Mouse (Mus musculus): ENCODE measurements at regions not wholly inside any gene's neighbourhood (a gene's known extent, or its start where the extent isn't known, plus 50 kb on each side); places are given as distances from the start of the nearest gene placed in this dataset.

DNA sequence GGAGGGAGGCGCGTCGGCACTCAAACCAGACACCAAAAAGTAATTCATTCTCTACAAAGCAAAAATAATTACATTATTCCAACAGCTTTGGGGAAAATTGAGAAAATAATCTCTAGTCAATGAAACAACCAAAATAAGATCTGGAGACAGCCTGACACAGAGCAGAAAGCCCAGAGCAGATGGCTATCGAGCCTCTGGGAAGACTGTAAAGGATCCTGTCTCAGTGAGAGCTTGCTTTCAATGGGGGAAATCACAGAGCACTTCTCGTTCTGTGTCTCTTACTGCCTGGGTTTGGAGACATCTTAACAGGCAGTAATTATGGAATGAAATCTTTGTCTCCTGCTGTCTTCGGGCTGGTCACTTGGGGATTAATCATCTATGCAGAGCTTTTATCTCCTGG is 226.7 kb upstream of the F930015N05Rik start:
- no peaks in the 10 kb centered on the region for H3K9me3 ChIP-seq
- no peak for ATAC-seq (ENCODE audit: insufficient number of reproducible peaks, insufficient read depth, low FRiP score, low TSS enrichment, low read depth)
- 20% methylated on average over 6 of the region's 6 CpGs for WGBS
- H3K36me3 ChIP-seq = no peaks in the 10 kb centered on the region
- H3K4me3 ChIP-seq = no peak overlapping the region
- H3K4me1 ChIP-seq = peaks cover 16% of the 10 kb centered on the region
- H3K27ac ChIP-seq = no peak overlapping the region; the same call in 1 of the 2 replicates
- H3K9ac ChIP-seq = no peak overlapping the region
- H3K27me3 ChIP-seq = no peaks in the 10 kb centered on the region
- peak overlapping the region; percentile 14; the same call in 1 of the 2 replicates for H3K4me2 ChIP-seq

DNA sequence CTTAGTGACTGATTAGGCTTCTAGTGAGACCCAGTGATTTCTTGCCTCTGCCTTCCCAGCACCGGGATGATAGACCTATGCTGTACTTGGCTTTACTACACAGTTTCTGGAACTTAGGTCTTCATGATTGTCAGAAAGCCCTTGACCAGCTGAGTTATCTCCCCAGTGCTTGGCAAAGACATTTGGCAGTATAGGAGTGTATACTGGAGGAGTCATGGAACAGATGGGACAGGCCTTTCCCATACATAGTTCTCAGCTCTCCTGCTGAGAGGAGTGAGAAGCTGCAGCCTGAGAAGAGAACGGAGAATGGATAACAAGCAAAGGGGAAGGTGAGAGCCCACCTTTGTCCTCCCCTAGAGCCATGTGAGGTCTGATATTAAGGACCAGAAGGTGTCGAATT is 230.6 kb upstream of the F930015N05Rik start:
- H3K9me3 ChIP-seq = no peaks in the 10 kb centered on the region

DNA sequence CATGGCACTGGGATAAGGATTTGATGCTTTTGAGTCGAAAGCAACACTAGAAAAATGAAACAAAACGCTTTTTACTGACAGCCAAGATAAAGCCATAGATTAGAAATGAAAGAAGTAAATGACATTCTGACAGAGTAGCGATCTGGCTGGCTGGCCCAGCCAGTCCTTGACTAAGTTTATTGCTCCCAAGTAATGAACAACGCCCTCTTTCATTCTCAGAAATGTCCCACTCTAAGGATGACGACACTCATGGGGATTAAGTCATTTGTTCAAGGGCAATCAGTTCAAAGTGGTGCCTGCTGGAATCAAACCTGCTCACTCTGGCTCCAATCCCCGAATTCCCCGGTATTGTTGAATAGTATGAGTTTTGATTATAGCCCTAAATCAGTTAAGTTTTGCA is 231.1 kb upstream of the F930015N05Rik start:
- H3K4me1 ChIP-seq = peaks cover 18% of the 10 kb centered on the region
- H3K27ac ChIP-seq = no peak overlapping the region
- H3K9ac ChIP-seq = no peak overlapping the region
- no peak overlapping the region for H3K4me3 ChIP-seq
- no peak overlapping the region for H3K4me2 ChIP-seq
- ATAC-seq (ENCODE audit: insufficient number of reproducible peaks, insufficient read depth, low FRiP score, low TSS enrichment, low read depth) = no peak
- 59% methylated on average over 7 of the region's 7 CpGs for WGBS
- H3K27me3 ChIP-seq = no peaks in the 10 kb centered on the region
- no peaks in the 10 kb centered on the region for H3K9me3 ChIP-seq
- H3K36me3 ChIP-seq = no peaks in the 10 kb centered on the region

More for the DNA sequence above, 230.6 kb upstream of the F930015N05Rik start:
- no peak overlapping the region for H3K9ac ChIP-seq
- H3K4me3 ChIP-seq = no peak overlapping the region
- H3K27ac ChIP-seq = no peak overlapping the region
- 78% methylated on average over 3 of the region's 3 CpGs for WGBS
- no peak overlapping the region for H3K4me2 ChIP-seq
- ATAC-seq (ENCODE audit: insufficient number of reproducible peaks, insufficient read depth, low FRiP score, low TSS enrichment, low read depth) = no peak
- no peaks in the 10 kb centered on the region for H3K27me3 ChIP-seq
- H3K36me3 ChIP-seq = no peaks in the 10 kb centered on the region
- peaks cover 17% of the 10 kb centered on the region for H3K4me1 ChIP-seq

DNA sequence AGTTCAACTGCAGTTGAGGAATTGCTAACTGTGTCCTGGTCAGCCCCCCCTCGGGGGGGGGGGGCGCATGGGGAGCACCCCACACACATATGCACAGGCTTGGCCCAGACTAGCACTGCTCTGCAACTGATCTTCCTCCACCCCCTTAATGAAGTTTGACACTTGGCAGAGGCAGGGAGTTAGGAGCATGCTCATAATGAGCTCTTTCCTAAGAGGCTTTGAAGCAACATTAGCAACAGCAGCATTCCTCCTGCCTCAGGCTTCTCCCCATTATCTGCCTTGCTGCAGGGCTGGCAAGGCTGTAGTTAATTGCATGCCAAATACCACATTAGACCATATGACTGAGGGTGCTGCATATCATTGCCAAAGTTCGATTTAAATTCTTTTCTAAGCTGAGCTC is 235.4 kb upstream of the F930015N05Rik start:
- ATAC-seq (ENCODE audit: insufficient number of reproducible peaks, insufficient read depth, low FRiP score, low TSS enrichment, low read depth) = peak; percentile 78; the same call in 1 of the 2 replicates
- Histone ChIP-seq H3K4me1 (peaks cover 18% of the 10 kb centered on the region), H3K4me3 (no peak overlapping the region), H3K27me3 (no peaks in the 10 kb centered on the region), H3K9ac (no peak overlapping the region), H3K36me3 (no peaks in the 10 kb centered on the region), H3K4me2 (no peak overlapping the region), H3K27ac (no peak overlapping the region), H3K9me3 (peaks cover 4% of the 10 kb centered on the region; the same call in 1 of the 2 replicates)
- WGBS = 18% methylated on average over 3 of the region's 3 CpGs

DNA sequence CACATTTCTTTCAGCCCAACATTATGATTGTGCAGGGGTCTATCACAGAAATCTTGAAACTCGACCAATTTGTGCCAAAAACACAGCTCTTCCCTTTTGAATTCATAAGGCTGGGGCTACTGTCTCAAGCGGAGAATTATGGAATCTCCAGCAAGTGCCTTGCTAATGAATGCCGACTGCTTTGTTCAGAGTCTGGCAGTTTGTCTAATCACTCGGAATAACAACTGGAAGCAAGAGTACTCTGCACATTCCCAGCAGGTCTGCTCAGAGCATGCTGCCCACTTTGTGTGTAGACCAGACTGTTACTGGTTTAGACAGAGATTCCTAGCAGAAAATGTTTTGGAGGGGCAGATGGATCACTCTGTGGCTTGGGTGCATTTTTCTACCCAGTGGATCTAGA is 237.1 kb upstream of the F930015N05Rik start:
- 22% methylated on average over 4 of the region's 4 CpGs for WGBS
- no peak overlapping the region for H3K27ac ChIP-seq

GRCm38 (mm10) chr11:64703776-64704175 is 267.3 kb upstream of the F930015N05Rik start:
- Histone ChIP-seq H3K27ac (no peak overlapping the region), H3K4me1 (peaks cover 15% of the 10 kb centered on the region; the same call in 1 of the 2 replicates), H3K4me2 (no peak overlapping the region), H3K9me3 (no peaks in the 10 kb centered on the region), H3K4me3 (no peak overlapping the region), H3K36me3 (no peaks in the 10 kb centered on the region), H3K27me3 (no peaks in the 10 kb centered on the region), H3K9ac (no peak overlapping the region)
- ATAC-seq (ENCODE audit: insufficient number of reproducible peaks, insufficient read depth, low FRiP score, low TSS enrichment, low read depth) = no peak
- 82% methylated on average over 1 of the region's 1 CpGs for WGBS

More for the DNA sequence above, 237.1 kb upstream of the F930015N05Rik start:
- no peak for ATAC-seq (ENCODE audit: insufficient number of reproducible peaks, insufficient read depth, low FRiP score, low TSS enrichment, low read depth)
- Histone ChIP-seq H3K9me3 (peaks cover 10% of the 10 kb centered on the region; the same call in 1 of the 2 replicates), H3K9ac (no peak overlapping the region), H3K36me3 (no peaks in the 10 kb centered on the region), H3K4me1 (peaks cover 18% of the 10 kb centered on the region), H3K4me2 (no peak overlapping the region), H3K4me3 (no peak overlapping the region), H3K27me3 (no peaks in the 10 kb centered on the region)

- H3K4me3 ChIP-seq = no peak overlapping the region
- 75% methylated on average over 2 of the region's 2 CpGs for WGBS
- H3K36me3 ChIP-seq = no peaks in the 10 kb centered on the region
- H3K4me2 ChIP-seq = no peak overlapping the region
- ATAC-seq (ENCODE audit: insufficient number of reproducible peaks, insufficient read depth, low FRiP score, low TSS enrichment, low read depth) = no peak
- H3K9ac ChIP-seq = no peak overlapping the region
- no peak overlapping the region for H3K27ac ChIP-seq
- H3K4me1 ChIP-seq = no peaks in the 10 kb centered on the region
- H3K27me3 ChIP-seq = no peaks in the 10 kb centered on the region
- H3K9me3 ChIP-seq = peaks cover 4% of the 10 kb centered on the region
Measured at GRCm38 (mm10) chr11:64711801-64712200, 267.0 kb upstream of the Elac2 start.

GRCm38 (mm10) chr11:64715182-64715581 is 263.7 kb upstream of the Elac2 start:
- Histone ChIP-seq H3K27me3 (peaks cover 2% of the 10 kb centered on the region; the same call in 1 of the 2 replicates), H3K27ac (no peak overlapping the region), H3K4me1 (no peaks in the 10 kb centered on the region), H3K36me3 (no peaks in the 10 kb centered on the region), H3K9me3 (no peaks in the 10 kb centered on the region), H3K4me3 (no peak overlapping the region), H3K9ac (no peak overlapping the region), H3K4me2 (no peak overlapping the region)
- no peak for ATAC-seq (ENCODE audit: insufficient number of reproducible peaks, insufficient read depth, low FRiP score, low TSS enrichment, low read depth)
- 76% methylated on average over 1 of the region's 1 CpGs for WGBS

GRCm38 (mm10) chr11:64718316-64719085 is 260.3 kb upstream of the Elac2 start:
- no peak overlapping the region for H3K4me2 ChIP-seq
- H3K9me3 ChIP-seq = no peaks in the 10 kb centered on the region
- H3K27me3 ChIP-seq = peaks cover 2% of the 10 kb centered on the region; the same call in 1 of the 2 replicates
- H3K4me1 ChIP-seq = peaks cover 19% of the 10 kb centered on the region
- ATAC-seq (ENCODE audit: insufficient number of reproducible peaks, insufficient read depth, low FRiP score, low TSS enrichment, low read depth) = no peak
- no peak overlapping the region for H3K4me3 ChIP-seq
- WGBS = 12% methylated on average over 5 of the region's 5 CpGs
- no peak overlapping the region for H3K27ac ChIP-seq
- no peak overlapping the region for H3K9ac ChIP-seq
- no peaks in the 10 kb centered on the region for H3K36me3 ChIP-seq

DNA sequence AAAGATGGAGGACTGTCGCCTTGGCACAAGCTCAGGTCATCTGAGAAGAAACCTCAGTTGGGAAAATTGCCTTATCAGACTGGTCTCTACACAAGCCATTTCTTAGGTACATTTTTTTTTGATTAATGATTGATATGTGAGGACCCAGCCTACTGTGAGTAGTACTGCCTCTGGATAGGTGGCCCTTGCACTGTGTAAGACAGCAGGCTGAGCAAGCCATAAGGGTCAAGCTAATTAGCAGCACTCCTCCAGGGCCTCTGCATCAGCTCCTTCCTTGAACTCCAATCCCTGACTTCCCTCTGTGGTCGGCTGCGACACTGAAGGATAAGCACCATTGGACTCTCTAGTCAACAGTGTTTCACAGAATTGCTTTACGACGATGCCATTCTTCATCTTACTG is 252.6 kb upstream of the Elac2 start:
- no peak for ATAC-seq (ENCODE audit: insufficient number of reproducible peaks, insufficient read depth, low FRiP score, low TSS enrichment, low read depth)
- Histone ChIP-seq H3K4me3 (no peak overlapping the region), H3K27ac (no peak overlapping the region), H3K4me2 (no peak overlapping the region), H3K36me3 (no peaks in the 10 kb centered on the region), H3K4me1 (peaks cover 24% of the 10 kb centered on the region), H3K27me3 (no peaks in the 10 kb centered on the region), H3K9me3 (no peaks in the 10 kb centered on the region), H3K9ac (no peak overlapping the region)
- WGBS = 87% methylated on average over 5 of the region's 5 CpGs

DNA sequence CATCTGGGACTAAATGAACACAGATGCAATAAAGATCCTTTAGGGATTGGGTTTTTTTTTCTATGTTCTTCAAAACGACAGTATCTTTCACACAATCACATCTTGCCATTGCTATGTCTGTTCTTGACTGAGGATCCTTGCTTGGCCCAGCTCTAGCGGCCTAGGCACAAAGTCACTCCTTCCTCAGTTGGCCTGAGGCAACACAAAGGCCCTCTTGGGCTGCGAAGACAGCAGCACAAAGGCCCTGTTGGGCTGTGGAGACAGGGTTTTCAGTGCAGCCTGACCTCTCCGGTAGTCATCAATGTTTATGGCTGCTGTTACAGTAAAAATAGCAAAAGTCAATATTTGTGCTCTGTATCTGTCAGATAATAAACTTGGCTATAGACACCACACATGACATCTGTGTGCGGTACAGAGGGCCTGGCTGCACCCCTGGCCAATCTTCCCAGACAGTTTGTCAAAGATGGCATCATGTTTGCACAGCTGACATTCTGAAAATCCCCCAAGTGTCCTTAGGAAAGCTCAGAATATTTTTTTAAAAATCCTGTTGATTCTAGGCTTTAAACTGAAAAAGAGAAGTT is 250.9 kb upstream of the Elac2 start:
- Histone ChIP-seq H3K27ac (no peak overlapping the region), H3K36me3 (no peaks in the 10 kb centered on the region), H3K4me1 (peaks cover 10% of the 10 kb centered on the region), H3K9ac (no peak overlapping the region), H3K4me2 (no peak overlapping the region), H3K27me3 (no peaks in the 10 kb centered on the region), H3K9me3 (no peaks in the 10 kb centered on the region), H3K4me3 (no peak overlapping the region)
- ATAC-seq (ENCODE audit: insufficient number of reproducible peaks, insufficient read depth, low FRiP score, low TSS enrichment, low read depth) = no peak
- WGBS = 56% methylated on average over 5 of the region's 5 CpGs

- no peak overlapping the region for H3K27ac ChIP-seq
- WGBS = 60% methylated on average over 7 of the region's 7 CpGs
Measured at GRCm38 (mm10) chr11:64738948-64739347, 239.9 kb upstream of the Elac2 start.

More at GRCm38 (mm10) chr11:64738948-64739347, 239.9 kb upstream of the Elac2 start:
- Histone ChIP-seq H3K4me2 (no peak overlapping the region), H3K27me3 (no peaks in the 10 kb centered on the region), H3K36me3 (no peaks in the 10 kb centered on the region), H3K4me1 (no peaks in the 10 kb centered on the region), H3K9ac (no peak overlapping the region), H3K4me3 (no peak overlapping the region), H3K9me3 (no peaks in the 10 kb centered on the region)
- ATAC-seq (ENCODE audit: insufficient number of reproducible peaks, insufficient read depth, low FRiP score, low TSS enrichment, low read depth) = no peak

All from embryonic facial prominence, embryonic 13.5 days (tissue).